Mouse (Mus musculus): ENCODE measurements around the gene Gpr1. TPM values are rescaled to one million over a fixed set of nuclear protein-coding genes. Genes with fewer than 3 reads are reported as not detected.

Gene Gpr1
- polyA plus RNA-seq, 1 experiment from 2014 or later: 0.08 TPM

DNA sequence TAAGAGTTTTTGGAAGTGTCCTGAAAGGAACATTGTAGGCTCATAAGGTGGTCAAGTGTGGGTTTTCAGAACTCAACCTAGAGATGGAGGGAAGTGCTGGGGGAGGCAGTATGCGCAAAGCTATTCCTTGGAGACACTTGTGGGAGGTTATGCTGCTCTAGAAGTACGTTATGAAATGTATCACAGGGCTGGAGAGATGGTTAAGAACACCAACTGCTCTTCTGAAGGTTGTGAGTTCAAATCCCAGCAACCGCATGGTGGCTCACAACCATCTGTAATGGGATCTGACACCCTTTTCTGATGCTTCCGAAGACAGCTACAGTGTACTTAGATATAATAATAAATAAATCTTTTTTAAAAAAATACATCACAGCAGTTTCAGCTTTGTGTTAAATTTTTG lies 34.2 kb downstream of the Gpr1 start:
- H3K4me2 ChIP-seq (replicated peaks; ENCODE audit: low read depth): no peak overlapping the region
- no peak for TF ChIP-seq CTCF (IDR thresholded peaks at IDR 0.05; ENCODE audit: low read depth)
- no peak overlapping the region for H3K9ac ChIP-seq (ENCODE audit: low read depth, low read length)
- peaks cover 7% of the 10 kb centered on the region for H3K36me3 ChIP-seq (ENCODE audit: control insufficient read depth, insufficient read depth)
- H3K4me3 ChIP-seq (ENCODE audit: low read depth, low read length): no peak overlapping the region
- no peaks in the 10 kb centered on the region for H3K9me3 ChIP-seq (ENCODE audit: control insufficient read depth)
- H3K27ac ChIP-seq (ENCODE audit: low read depth, low read length): no peak overlapping the region
- WGBS: 91% methylated on average over 4 of the region's 4 CpGs
- H3K27me3 ChIP-seq (replicated peaks; ENCODE audit: control insufficient read depth, insufficient read depth, low read length): no peaks in the 10 kb centered on the region
- 0 out of 2 replicates have a peak, but pooled peaks cover 3% of the 10 kb centered on the region for H3K4me1 ChIP-seq (replicated peaks; ENCODE audit: control insufficient read depth, insufficient read depth, low read length)
- no peak for ATAC-seq

DNA sequence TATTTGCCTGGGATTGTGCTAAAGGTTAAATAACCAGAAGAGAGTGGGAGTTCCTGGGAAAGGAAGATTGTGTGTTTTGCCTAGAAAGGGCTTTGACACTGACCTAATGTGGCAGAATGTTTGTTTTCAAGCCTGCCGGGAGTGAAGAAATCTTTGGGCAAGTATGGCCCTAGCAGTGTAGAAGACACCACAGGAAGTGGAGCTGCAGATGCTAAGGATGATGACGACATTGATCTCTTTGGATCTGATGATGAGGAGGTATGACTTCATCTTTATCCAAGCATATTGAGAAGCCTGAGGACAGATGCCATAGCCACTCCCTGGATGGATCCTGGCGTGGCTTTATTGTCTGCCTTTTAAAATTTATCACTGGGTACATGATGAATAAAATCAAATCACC lies 36.0 kb downstream of the Gpr1 start:
- no peaks in the 10 kb centered on the region for H3K9me3 ChIP-seq (ENCODE audit: control insufficient read depth)

DNA sequence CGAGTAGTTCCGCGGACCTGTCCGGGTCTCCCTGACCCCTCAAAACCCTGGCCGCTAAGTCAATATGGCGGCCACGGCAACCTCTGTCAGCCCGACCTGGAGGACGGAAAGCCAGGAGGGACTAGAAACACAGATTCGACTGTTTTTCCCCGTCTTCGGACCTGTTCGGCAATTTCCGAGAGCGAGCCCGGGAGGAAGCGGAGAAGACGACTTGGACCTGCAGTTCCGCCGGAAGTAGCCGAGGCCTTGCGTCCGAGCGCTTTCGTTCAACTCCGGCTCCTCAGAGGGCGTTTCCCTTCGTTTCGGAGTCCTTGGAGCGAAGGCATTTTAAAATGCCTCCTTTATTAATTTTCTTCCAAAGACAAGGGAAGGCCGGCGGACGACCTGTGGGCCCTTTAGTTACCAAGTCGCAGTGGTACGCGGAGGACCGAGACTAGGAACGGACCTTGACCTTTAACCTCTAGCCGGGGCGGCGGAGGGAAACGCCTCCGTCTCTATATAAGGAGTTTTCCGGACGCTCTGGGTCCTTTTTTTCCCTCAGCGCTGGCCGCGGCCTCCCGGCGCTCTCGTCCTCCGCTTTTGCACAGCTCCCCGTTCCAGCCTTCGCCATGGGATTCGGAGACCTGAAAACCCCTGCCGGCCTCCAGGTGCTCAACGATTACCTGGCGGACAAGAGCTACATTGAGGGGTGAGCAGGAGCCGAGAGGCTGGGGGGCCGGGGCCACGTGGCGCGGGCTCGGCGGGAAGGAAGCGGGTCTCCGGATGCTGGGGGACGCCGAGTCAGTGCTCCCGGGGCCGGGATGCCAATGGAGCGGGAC lies 37.5 kb downstream of the Gpr1 start, which contains the start of the genes Eef1b2 and Ndufs1:
Gene Eef1b2 (plus strand): TSS at position 222 of the 818 bp plus-strand sequence.
Gene Ndufs1 (minus strand): TSS at position 230 of the 818 bp plus-strand sequence.
- WGBS: under 1% methylated on average over 72 of the region's 72 CpGs
- no peaks in the 10 kb centered on the region for H3K27me3 ChIP-seq (replicated peaks; ENCODE audit: control insufficient read depth, insufficient read depth, low read length)
- peak within 1 kb of the TSS; percentile 97 for H3K4me3 ChIP-seq (ENCODE audit: low read depth, low read length)
- H3K9ac ChIP-seq (ENCODE audit: low read depth, low read length): peak within 1 kb of the TSS; percentile 89
- H3K9me3 ChIP-seq (ENCODE audit: control insufficient read depth): no peaks in the 10 kb centered on the region
- peak; percentile 95 for ATAC-seq
- 0 out of 2 replicates have a peak, but pooled peaks cover 7% of the 10 kb centered on the region for H3K4me1 ChIP-seq (replicated peaks; ENCODE audit: control insufficient read depth, insufficient read depth, low read length)
- H3K4me2 ChIP-seq (replicated peaks; ENCODE audit: low read depth): peak within 1 kb of the TSS; percentile 88
- H3K36me3 ChIP-seq (ENCODE audit: control insufficient read depth, insufficient read depth): peaks cover 10% of the 10 kb centered on the region
- TF ChIP-seq CTCF (IDR thresholded peaks at IDR 0.05; ENCODE audit: low read depth): no peak
- H3K27ac ChIP-seq (ENCODE audit: low read depth, low read length): peak within 1 kb of the TSS; percentile 85

More for the DNA sequence above, 36.0 kb downstream of the Gpr1 start:
- 0 out of 2 replicates have a peak, but pooled peaks cover 7% of the 10 kb centered on the region for H3K4me1 ChIP-seq (replicated peaks; ENCODE audit: control insufficient read depth, insufficient read depth, low read length)
- WGBS: 63% methylated on average over 3 of the region's 3 CpGs
- no peak overlapping the region for H3K27ac ChIP-seq (ENCODE audit: low read depth, low read length)
- peaks cover 7% of the 10 kb centered on the region for H3K36me3 ChIP-seq (ENCODE audit: control insufficient read depth, insufficient read depth)
- no peak for TF ChIP-seq CTCF (IDR thresholded peaks at IDR 0.05; ENCODE audit: low read depth)
- H3K9ac ChIP-seq (ENCODE audit: low read depth, low read length): no peak overlapping the region
- no peaks in the 10 kb centered on the region for H3K27me3 ChIP-seq (replicated peaks; ENCODE audit: control insufficient read depth, insufficient read depth, low read length)
- peak overlapping the region; percentile 88 for H3K4me2 ChIP-seq (replicated peaks; ENCODE audit: low read depth)
- no peak overlapping the region for H3K4me3 ChIP-seq (ENCODE audit: low read depth, low read length)
- ATAC-seq: no peak

DNA sequence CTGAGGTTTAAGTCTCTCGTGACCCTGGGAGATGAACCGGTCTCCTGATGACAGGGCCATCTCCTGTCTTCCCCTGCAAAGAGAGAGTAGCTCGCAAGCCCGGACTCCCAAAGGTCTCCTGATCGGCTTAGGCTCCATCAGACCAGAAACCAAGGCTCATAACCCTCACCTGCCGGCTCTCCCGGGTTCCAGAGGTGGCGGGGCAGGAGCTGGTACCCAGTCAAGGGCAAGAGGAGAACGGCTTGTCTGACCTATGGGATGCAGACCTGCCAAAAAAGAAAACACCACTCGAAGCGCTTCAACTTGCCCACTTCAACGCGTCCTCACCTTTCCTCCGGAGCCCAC lies 38.1 kb downstream of the Gpr1 start:
- H3K27ac ChIP-seq (ENCODE audit: low read depth, low read length): peak overlapping the region; percentile 85
- 0 out of 2 replicates have a peak, but pooled peaks cover 7% of the 10 kb centered on the region for H3K4me1 ChIP-seq (replicated peaks; ENCODE audit: control insufficient read depth, insufficient read depth, low read length)
- ATAC-seq: peak; percentile 42
- peak overlapping the region; percentile 68 for H3K4me2 ChIP-seq (replicated peaks; ENCODE audit: low read depth)
- peak overlapping the region; percentile 97 for H3K4me3 ChIP-seq (ENCODE audit: low read depth, low read length)
- no peaks in the 10 kb centered on the region for H3K27me3 ChIP-seq (replicated peaks; ENCODE audit: control insufficient read depth, insufficient read depth, low read length)
- no peak for TF ChIP-seq CTCF (IDR thresholded peaks at IDR 0.05; ENCODE audit: low read depth)
- peaks cover 14% of the 10 kb centered on the region for H3K36me3 ChIP-seq (ENCODE audit: control insufficient read depth, insufficient read depth)
- WGBS: under 1% methylated on average over 14 of the region's 14 CpGs
- no peaks in the 10 kb centered on the region for H3K9me3 ChIP-seq (ENCODE audit: control insufficient read depth)
- H3K9ac ChIP-seq (ENCODE audit: low read depth, low read length): peak overlapping the region; percentile 89

- 5% methylated on average over 11 of the region's 11 CpGs for WGBS
- no peak for ATAC-seq
- Histone ChIP-seq H3K9ac (ENCODE audit: low read depth, low read length) (peak overlapping the region; percentile 89), H3K4me1 (replicated peaks; ENCODE audit: control insufficient read depth, insufficient read depth, low read length) (0 out of 2 replicates have a peak, but pooled peaks cover 7% of the 10 kb centered on the region), H3K4me3 (ENCODE audit: low read depth, low read length) (peak overlapping the region; percentile 97), H3K27me3 (replicated peaks; ENCODE audit: control insufficient read depth, insufficient read depth, low read length) (no peaks in the 10 kb centered on the region), H3K4me2 (replicated peaks; ENCODE audit: low read depth) (peak overlapping the region; percentile 68), H3K36me3 (ENCODE audit: control insufficient read depth, insufficient read depth) (peaks cover 14% of the 10 kb centered on the region), H3K27ac (ENCODE audit: low read depth, low read length) (peak overlapping the region; percentile 85), H3K9me3 (ENCODE audit: control insufficient read depth) (no peaks in the 10 kb centered on the region)
- TF ChIP-seq CTCF (IDR thresholded peaks at IDR 0.05; ENCODE audit: low read depth): no peak
Observed at GRCm38 (mm10) chr1:63175853-63176252, 38.5 kb downstream of the Gpr1 start.

GRCm38 (mm10) chr1:63168638-63169037 lies 45.7 kb downstream of the Gpr1 start:
- TF ChIP-seq CTCF (IDR thresholded peaks at IDR 0.05; ENCODE audit: low read depth): no peak
- Histone ChIP-seq H3K27ac (ENCODE audit: low read depth, low read length) (no peak overlapping the region), H3K36me3 (ENCODE audit: control insufficient read depth, insufficient read depth) (peaks cover 51% of the 10 kb centered on the region), H3K4me2 (replicated peaks; ENCODE audit: low read depth) (no peak overlapping the region), H3K4me3 (ENCODE audit: low read depth, low read length) (no peak overlapping the region), H3K4me1 (replicated peaks; ENCODE audit: control insufficient read depth, insufficient read depth, low read length) (no peaks in the 10 kb centered on the region), H3K27me3 (replicated peaks; ENCODE audit: control insufficient read depth, insufficient read depth, low read length) (no peaks in the 10 kb centered on the region), H3K9me3 (ENCODE audit: control insufficient read depth) (no peaks in the 10 kb centered on the region), H3K9ac (ENCODE audit: low read depth, low read length) (no peak overlapping the region)
- WGBS: 31% methylated on average over 2 of the region's 2 CpGs
- ATAC-seq: no peak

Measured in intestine, postnatal 0 days (tissue).